Mouse (Mus musculus): ENCODE data around the gene Shld1. TPM values are rescaled to one million over a fixed set of nuclear protein-coding genes. Genes with fewer than 3 reads are reported as not detected.

Gene Shld1
- polyA plus RNA-seq, 3 experiments from 2014 or later = 14.9 to 43.3 (median 35.0) TPM

Other genes with a start within 250 kb of the Shld1 start
- gene Gpcpd1, start 99.2 kb upstream of the Shld1 start, polyA plus RNA-seq (2017; shearing (Covaris generic)) = 10 to 100 TPM; 53.3 to 61.3 (median 53.8) TPM
- under 1 TPM in 1 of 3 experiments, not detected in 2; 0.28 TPM for gene Chgb, start 94.3 kb downstream of the Shld1 start, polyA plus RNA-seq (2017; shearing (Covaris generic))
- 10 to 100 TPM; 45.1 to 66.1 (median 45.9) TPM for gene Trmt6, start 129.1 kb downstream of the Shld1 start, polyA plus RNA-seq (2017; shearing (Covaris generic))
- gene Mcm8, start 129.2 kb downstream of the Shld1 start, polyA plus RNA-seq (2017; shearing (Covaris generic)) = 1 to 10 TPM; 1.9 to 4.2 (median 2.1) TPM
- gene Crls1, start 159.7 kb downstream of the Shld1 start, polyA plus RNA-seq (2017; shearing (Covaris generic)) = 1 to 10 TPM; 2.9 to 4.1 (median 3.6) TPM
- under 1 TPM; 0.44 to 0.62 (median 0.50) TPM for gene Lrrn4, start 194.0 kb downstream of the Shld1 start, polyA plus RNA-seq (2017; shearing (Covaris generic))